Mouse (Mus musculus) left cerebral cortex, adult 18-20 months (tissue): Measurements from ENCODE around the gene Ntm. TPM values are rescaled to one million over a fixed set of nuclear protein-coding genes. Genes with fewer than 3 reads are reported as not detected.
A peak's percentile ranks its signal among the peaks of the same experiment; 100 is the strongest.

Experiments used
- DNase-seq, 2 experiments: peaks; one replicate each; pipeline ENCODE4 v3.0.0; 2021 to 2022; ENCODE audit warnings: low spot score in 2 of 2, mixed read lengths in 1 of 2
- total RNA-seq, 2 experiments: library from RNA; stranded (reverse); gene quantifications; 2 replicates each; pipeline ENCODE4 v1.2.3; 2021

The Ntm gene
- total RNA-seq, 2 experiments from 2014 or later = 250 to 265 TPM

GRCm38 (mm10) chr9:29075924-29076577 lies 886.9 kb downstream of the Ntm start:
- DNase-seq = peak in 1 of 2 experiments; percentile 17

GRCm38 (mm10) chr9:29075243-29075642 lies 887.7 kb downstream of the Ntm start:
- no peak for DNase-seq

DNA sequence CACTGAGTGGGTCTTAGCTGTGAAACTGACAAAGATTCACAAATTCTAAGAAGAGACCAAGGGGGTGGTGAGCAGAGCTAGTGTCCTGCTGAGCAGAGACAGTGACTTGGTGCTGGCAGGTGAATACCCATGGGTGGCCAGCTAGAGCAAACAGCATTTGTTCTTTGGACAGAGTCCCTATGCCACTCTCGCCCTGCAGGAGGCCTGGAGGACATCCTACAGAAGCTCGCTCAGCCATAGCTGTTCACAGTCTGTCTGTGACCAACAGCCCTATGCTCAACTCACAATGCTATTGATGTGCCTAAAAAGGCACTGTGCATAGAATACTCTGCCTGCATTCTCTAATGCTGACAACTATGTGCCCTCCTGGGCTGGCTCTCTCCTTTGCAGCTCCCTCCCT lies 888.4 kb downstream of the Ntm start:
- DNase-seq = no peak

GRCm38 (mm10) chr9:29071997-29072396 lies 890.9 kb downstream of the Ntm start:
- DNase-seq = no peak

DNA sequence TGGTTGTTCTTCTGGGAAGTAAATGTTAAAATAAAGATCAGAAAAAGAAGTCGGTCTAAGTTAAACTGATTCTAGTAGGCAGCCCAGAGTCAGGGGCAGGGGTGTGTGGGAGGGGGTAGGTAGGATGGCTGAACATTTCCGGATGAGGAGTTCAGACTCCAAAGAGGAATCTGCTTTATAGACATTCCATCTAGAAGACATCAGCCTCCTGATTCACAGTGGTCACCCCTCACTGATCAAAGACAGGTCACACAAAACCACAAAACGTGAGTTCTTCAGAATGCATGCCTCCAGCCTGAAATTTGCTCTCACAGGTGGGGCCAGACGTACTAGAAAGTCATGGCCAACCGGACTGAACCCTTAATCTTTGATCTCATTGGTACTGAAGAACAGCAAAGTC lies 895.4 kb downstream of the Ntm start:
- no peak for DNase-seq

- DNase-seq = no peak
Observed at GRCm38 (mm10) chr9:29060293-29060692, 902.6 kb downstream of the Ntm start.

GRCm38 (mm10) chr9:29058811-29059210 lies 904.1 kb downstream of the Ntm start:
- DNase-seq = no peak

DNA sequence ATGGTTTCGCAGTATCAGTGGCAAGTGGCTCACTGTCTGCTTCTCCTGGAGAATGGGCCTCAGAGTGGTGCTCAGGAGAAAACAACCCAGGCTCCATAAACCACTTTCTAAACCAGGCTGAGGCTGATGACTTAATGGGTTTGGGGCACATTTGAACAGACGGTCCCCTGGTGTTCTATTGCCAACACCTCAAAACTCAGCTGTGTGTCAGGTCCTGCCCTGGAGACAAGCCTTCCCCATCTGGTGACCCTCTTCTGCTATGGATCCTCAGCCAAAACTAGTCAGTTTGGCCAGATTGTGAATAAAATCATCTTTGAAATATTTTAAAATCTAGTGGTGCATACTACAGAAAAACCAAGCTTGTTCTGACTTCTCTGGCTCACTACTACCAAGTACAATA lies 907.3 kb downstream of the Ntm start:
- no peak for DNase-seq

DNA sequence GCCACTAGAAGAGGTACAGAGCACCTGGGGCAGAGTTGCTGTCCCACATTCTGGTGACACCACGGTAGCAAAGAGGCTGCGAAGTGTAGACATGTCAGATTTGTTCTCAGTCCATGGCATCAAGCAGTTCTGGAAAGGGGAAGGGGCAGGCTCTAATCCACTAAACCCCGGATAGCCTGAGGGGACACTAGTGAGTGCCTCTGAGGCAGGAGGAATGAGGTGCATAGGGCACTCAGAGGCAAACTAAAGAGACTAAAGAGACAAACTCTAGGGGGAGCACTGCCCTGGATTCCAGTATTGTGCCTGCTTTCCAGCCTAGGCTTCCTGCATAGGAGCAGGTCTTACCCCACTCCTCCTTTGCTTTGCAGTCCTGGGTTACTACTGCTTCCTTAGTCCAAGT lies 926.5 kb downstream of the Ntm start:
- no peak for DNase-seq

DNA sequence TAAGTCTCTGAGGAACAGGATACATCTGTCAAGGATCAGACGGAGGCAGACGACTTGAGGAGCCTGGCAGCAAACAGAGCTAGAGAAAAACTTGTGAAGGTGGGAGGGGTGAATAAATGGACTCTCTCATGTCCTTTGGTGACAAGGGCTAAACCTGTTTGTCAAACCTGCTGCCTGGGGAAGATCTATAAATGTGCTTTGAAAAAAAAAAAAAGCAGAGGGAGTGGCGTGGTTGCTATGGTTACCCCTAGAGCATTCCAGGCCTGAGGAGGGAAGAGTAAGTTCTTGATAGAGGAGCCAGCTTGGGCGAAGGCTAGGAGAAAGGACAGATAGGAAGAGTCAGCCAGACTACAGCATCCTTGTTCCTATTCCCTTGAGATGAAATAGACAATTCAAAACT lies 926.9 kb downstream of the Ntm start:
- peak in 1 of 2 experiments; percentile 16 for DNase-seq

DNA sequence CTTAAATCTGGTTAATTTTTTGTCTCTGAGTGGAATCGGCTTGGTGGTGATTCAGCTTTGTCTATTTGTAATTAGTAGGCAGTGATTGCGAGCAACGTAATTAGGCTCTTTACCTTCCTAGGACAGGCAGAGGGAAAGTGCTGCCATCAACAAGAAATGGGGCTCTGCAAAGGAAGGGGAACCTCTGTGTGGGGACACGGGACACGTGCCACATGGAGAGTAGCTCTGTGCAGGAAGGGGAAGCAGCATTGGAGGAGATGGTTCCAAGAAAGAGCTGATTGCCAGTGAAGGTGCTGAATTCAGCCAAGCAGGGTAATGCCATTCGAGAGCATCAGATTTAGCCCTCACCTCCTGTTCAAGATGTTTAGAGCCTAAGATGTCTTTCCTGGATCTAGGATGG lies 936.5 kb downstream of the Ntm start:
- peak; percentile 21 to 25 for DNase-seq

GRCm38 (mm10) chr9:29025603-29026002 lies 937.3 kb downstream of the Ntm start:
- DNase-seq = no peak

- DNase-seq = no peak
Observed at GRCm38 (mm10) chr9:29025104-29025503, 937.8 kb downstream of the Ntm start.

- no peak for DNase-seq
Observed at GRCm38 (mm10) chr9:29016879-29017278, 946.1 kb downstream of the Ntm start.

GRCm38 (mm10) chr9:29013881-29014280 lies 949.1 kb downstream of the Ntm start:
- no peak for DNase-seq

DNA sequence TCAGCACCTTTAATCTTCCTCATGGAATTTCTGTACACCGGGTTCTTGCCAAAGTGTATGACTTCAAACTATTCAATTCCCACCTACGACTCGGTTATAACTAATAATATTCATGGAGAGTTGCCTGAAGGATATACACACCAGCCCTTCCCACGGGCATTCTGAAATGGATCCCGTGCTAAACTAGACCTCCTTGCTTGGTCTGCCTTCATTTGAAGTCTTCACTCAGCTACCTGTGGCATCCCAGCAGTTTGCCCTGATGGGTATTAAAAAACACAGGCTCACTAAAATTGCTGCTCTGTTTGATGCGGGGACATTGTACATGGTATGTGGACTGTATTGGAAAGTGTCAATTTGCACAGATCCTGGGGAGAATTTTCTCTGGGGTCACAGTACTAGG lies 950.4 kb downstream of the Ntm start:
- DNase-seq = no peak

GRCm38 (mm10) chr9:29011476-29011875 lies 951.5 kb downstream of the Ntm start:
- DNase-seq = no peak

- peak; percentile 12 to 31 for DNase-seq
Observed at GRCm38 (mm10) chr9:29004534-29004933, 958.4 kb downstream of the Ntm start.

DNA sequence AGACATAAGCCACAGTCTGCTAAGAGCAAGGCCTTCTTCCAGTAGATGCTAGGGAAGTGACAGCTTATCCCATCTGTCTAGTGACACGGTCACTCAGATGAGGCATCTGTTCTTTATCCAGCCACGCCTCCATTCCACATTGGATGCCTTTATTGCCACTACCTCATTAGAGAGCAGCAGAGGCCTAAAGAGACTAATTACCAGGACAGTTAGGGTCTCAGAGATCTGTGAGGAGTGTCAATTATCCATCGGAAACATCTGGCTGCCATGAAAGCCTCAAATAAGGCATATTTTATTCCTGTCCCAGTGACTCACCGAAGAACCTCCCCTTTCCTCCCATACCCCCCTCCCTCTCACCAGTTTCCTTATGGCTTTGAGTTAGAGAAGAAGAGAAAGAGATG lies 963.0 kb downstream of the Ntm start:
- DNase-seq = no peak

GRCm38 (mm10) chr9:28977275-28977674 lies 985.7 kb downstream of the Ntm start:
- no peak for DNase-seq

DNA sequence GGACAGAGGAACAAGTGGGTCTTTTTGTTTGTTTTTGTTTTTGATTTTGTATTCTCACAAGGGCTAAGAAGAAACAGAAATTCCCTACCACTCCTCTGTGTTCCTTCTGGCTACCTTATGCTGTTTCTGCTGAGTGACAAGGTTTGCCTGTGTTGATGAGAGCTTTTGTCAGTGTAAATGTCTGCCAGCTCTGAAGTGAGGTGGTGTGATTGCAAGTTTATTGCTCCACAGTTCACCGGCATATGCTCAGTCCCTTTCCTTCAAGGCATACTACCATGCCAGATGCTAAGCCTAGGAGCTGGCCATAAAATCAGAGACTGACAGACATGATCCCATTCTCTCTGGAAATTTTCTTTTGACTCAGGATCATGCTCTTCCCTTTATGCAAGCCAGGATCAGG lies 993.5 kb downstream of the Ntm start:
- DNase-seq = no peak
